Mouse (Mus musculus) 416B (cell line): Measurements from ENCODE around the gene Gramd1c.

ENCODE experiments used
- DNase-seq: peaks from one replicate; pipeline ENCODE4 v3.0.0; 2011; ENCODE audit warnings: low read depth

The Gramd1c gene

DNA sequence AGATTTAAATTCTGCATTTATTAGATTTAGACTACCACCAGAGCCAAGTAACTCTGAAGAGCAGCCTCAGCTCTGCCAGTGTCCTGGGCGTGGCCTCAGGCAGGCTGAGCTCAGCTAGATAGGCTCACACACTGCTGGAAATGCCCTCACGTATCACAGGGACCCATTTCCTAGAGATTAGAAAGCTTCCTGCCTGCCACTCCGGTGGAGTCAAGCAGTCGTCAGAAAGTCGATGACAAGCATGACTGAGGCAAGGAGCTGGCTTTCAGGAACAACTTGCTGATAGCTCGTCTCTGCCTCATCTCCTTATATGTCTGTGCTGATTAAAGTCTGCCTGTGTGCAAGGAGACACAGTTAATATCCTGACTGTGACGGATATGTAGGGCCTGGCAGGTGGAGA is 44.8 kb downstream of the Gramd1c start:
- DNase-seq: peak; percentile 88

DNA sequence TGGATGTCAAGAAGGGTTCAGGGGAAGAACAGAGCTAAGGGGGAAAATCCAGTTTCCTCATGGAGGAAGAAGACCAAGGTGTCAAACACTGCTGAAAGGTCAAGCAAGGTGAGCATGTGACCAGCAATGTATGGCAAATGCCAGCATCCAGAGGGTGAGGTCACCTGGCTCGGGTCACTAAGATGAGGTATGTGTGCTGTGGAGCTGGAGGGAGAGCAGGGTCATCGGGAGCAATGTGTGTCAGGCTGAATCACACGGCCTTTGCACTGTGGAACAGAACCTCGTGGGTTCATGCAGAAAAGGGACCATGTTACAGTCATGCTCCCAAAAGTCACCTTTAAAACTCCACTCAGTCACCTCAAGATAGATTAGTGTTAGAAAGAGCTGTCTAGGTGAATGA is 45.4 kb downstream of the Gramd1c start:
- no peak for DNase-seq

DNA sequence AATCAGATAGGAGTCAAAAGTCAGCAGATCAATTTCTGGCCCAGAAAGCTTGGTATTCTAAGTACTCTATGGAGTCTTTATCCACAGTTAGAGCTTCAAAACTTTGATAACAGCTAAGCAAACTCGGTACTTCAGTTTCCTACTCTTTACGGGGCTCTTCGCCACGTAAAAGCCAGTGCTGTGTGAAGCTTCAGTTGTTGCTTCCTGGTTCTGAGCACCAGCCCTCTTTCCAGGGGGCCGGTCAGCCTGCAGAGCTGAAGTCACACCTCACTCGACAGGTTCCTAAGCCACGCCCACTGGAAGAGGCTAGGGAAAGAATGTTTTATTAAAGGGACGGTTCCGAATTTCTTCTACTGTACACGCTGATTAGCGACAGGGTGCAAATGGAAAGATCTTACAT is 47.0 kb downstream of the Gramd1c start:
- peak; percentile 85 for DNase-seq

DNA sequence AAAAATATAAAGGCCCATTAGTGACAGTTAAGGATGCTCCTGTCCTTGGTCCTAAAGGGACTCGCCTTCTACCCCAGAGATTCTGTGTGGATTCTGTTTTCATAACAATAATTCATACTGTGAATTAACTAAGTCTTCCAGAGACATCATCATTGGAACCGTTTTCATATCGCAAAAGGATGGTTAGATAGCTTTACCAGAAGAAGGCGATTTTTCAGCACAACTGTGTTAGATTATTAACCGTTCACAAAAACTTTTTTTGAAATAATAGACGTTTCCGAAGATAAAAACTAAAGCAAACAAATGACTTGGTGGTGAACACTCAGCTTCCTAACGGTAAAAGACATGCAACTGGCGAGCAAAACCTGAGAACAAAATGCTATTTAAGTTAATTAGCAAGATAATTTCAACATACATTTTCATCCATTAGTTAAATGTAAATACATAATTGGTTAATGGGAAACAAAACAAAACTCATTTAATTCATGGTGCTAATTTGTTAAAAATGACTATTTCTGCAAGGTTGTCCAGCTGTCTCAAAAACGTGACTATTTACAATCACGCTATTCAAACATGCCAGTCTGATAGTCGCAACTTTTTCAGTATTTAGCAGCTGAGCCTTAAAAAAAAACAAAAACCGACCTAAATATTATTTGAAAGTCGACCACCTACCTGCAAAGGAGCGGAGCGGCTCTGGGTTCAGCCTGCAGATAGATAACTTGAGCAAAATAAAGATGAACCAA is 47.6 kb downstream of the Gramd1c start:
- DNase-seq: no peak

DNA sequence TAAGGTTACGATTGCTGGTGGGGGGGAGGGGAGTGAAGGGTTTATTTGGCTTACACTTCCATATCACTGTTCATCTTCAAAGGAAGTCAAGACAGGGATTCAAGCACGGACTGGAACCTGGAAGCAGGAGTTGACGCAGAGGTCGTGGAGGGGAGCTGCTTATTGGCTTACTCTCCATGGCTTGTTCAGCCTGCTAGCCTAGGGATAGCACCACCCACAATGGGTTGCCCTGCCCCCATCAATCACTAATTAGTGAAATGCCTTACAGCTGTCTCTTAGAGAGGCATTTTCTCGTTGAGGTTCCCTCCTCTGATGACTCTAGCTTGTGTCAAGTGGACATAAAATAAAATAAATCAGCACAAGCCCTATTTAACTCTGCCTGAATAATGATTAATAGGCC is 52.1 kb downstream of the Gramd1c start:
- no peak for DNase-seq

DNA sequence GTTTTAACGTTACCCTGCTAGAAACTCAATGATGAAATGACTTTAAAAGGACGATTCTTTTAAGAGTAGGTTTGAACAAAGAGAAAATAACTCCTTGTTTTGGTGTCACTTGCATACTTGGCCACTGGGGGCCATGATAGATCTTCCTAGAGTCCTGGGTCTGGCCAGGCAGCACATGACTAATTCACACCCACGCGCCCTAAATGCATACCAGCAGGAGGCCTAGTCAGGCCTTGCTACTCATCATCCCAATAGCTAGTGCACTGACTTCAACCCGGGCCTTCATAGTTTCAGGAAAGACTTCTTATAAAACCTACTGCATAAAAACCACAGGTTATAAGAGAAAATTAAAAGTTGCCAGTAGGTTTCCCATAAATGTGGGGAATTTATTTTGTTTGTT is 61.1 kb downstream of the Gramd1c start:
- DNase-seq: peak; percentile 83

DNA sequence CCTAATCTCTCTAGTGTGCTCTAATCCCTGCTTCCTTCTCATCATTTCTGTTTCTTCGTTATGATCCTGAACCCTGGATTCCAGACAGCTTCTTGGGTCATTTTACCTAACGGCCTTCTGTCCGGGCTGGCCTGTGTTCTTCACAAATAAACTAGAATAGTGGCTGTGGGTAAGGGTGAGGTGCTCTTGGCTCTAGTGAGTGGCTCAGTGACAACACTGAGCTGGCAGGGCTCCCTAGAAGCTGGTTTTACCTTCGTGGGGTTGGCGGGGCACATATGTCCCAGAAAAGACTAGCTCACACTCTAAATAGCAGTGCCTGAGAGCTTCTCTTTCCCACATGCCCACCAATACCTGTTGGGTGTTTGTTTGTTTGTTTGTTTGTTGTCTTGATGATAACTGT is 63.6 kb downstream of the Gramd1c start:
- no peak for DNase-seq

DNA sequence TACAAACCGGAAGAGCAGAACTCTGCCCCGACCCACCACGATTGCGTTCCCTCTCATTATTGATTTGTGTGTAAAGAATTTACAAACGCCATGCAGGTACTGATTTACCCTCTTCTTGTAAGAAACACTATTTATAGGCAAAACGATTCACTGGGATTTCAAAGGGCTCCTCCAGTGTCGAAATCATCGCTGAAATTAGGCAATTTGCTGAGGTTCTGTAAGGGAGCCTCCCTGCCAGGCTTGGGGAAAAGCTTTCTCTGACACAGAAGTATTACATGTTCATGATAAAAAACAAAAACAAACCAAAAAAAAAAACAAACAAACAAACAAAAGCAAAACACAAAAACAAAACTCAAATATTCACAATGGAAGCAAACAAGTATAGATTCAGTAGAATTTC is 64.0 kb downstream of the Gramd1c start:
- peak; percentile 31 for DNase-seq

DNA sequence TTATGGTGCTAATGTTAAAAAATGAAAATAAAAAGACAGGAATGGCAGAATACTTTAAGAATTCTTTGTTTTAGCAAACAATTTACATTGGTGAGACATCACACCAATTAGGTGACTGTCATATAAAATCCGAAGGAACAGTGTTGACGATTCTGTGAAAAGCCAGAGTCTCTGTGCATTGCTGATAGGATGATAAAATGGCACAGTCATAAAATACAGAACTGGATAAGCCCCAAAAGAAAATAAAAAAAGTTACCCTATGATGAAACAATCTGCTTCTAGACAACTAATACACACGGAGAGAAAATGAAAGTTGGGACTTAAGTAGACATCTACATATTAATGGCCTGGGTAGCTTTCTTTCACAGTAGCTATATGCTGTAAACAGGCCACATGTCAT is 68.5 kb downstream of the Gramd1c start:
- DNase-seq: no peak

DNA sequence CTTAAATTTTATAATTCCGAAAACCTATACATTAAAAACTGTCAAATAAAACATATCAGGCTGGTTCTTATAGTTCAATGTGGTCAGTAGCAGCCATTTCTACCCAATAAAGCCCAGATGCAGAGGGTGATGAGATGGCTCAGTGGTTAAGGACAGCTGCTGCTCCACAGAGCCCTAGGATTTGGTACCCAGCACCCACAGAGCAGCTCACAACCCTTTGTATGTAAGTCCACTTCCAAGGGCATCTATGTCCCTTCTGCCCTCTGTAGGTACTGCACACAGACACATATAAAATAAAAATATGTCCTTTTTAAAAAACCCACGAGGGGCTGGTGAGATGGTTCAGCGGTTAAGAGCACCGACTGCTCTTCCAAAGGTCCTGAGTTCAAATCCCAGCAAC is 76.8 kb downstream of the Gramd1c start:
- DNase-seq: no peak

DNA sequence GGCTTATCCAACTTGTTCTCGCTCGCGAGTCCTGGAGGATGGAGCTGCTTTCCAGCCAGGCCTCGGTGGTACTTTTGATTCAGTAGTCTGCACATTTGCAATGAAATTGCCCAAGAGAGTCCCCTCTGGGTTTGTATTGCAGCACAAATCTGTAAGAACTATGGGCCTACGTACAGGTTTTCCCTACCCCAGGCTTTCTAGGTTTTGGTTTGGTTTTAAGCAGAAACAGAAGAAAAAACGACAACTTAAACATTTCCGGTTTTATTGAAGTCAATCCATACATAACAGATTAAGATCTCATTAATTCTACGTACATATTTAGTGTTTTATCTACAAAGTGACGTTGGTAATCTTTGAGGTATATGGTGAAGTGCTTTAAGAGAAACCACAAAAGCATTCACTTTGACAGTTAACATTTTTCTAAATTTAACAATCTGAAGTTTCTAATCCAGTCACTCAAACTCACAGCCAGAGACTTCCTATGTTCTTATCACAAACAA is 83.0 kb downstream of the Gramd1c start:
- no peak for DNase-seq

DNA sequence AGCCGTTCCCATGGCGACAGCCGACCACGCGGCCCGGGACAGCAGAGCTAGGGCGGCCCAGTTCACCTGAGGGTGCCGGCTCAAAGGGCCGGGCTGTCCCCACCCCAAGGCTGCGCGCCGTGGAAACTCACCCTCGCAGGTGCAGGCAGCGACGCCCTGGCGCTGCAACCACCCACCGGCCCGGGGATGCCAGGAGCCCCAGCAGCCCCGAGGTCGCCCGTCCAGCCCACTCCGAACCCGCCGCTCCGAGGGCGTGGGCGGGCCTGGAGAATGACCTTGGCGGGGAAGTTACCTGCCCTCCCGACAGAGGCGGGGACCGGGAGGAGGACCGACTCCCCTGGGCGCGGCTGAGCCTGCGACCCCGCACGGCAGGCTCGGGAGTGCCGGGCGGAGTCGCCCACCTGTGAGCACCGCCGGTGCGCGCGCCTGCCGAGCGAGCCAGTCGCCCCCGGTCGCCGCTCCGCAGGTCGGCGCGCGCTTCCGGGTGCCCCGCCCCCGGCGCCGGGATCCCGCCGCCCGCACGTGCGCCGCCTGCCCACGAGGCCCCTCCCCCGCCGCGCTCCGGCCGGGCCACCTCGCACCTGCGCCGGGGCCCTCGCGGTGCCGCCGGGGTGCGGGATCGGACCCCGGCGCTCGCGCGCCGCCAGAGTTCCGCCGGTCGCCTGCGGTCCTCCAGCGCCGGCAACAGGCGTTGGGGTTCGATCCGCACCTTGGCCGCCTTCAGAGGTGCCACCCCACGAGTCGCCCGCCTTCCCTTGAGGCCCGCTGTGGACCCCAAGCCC is 83.6 kb downstream of the Gramd1c start, which contains the start of gene Zdhhc23:
Zdhhc23 (minus strand) TSS at position 464 of the 782 bp plus-strand sequence.
- DNase-seq: no peak

DNA sequence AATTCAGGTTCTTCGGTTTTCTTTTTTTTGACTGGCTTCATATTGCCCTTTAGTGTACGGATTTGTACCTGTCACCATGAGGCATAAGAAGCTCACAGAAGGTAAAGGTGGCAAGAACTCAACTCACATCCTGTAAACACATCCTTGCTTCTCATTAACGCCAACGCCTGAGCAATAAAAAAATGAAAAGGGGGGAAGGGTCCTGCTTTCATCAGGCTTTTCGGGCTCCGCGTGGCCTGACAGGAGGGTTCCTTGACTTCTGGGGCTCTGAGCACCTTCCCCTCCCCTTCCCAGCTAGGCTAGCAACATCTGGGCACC is 84.2 kb downstream of the Gramd1c start:
- DNase-seq: no peak

DNA sequence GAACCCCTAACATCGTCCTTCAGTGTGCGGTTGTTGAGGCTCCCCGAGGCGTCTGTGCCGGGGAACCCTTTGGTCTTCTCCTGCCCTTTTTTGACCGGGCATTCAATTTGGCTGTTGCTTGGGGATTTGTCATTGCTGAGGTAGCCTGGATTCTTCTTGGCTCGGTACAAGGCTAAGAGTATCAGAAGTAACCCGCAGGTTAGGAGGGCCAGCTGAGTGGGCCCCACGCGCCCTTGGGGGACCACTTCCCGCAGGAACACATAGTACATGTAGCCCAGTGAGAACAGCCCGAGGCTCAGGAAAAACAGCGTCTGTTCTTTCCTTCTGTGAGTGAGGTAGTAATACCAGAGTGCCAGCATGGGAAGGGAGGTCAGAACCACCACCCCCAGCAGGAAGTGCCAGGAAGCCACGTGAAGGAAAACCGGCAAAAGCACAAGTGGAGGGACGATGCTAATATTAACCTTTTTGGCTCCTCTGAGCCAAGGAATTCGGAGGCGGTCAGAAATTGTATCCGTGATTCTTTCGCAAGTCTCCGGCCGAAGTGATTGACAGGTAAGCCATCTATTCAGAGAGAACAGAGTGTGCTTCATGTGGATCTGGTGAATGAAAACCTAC is 89.4 kb downstream of the Gramd1c start:
- no peak for DNase-seq

DNA sequence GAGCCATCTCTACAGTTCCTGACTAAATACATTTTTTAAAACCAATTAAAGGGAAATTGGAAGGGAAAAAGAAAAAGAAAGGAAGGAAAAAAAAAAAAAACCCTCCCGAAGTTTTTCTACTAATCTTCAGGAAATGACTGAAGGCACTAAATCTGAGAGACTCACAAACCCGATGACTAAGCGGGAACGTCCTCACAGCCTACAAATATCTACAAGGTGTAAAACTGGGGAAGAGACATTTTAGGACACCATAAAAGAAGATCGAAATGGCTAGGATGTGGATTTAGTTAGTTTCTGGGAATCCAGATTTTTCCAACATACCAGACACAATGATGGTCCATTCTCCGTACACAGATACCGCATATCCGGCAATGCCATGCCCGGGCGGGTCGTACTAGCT is 90.0 kb downstream of the Gramd1c start:
- DNase-seq: no peak

DNA sequence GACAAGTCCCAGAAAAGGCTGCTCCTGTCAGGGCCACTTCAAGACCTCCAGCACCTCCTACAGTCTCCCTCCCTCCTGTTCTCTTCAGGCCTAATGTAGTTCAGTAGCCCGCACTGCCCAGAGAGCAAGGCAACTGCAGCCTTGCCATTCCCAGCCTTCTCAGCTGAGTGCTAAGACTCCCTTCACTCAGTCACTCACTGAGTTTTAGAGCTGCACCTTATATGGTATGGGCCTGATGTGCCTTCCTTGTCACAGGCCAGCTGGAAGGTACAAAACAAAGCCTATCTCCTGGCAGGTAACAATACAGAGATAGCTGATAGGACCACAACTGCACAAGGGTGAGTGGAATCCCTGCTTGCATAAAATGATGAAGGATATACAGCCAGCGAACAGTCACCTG is 90.8 kb downstream of the Gramd1c start:
- no peak for DNase-seq

DNA sequence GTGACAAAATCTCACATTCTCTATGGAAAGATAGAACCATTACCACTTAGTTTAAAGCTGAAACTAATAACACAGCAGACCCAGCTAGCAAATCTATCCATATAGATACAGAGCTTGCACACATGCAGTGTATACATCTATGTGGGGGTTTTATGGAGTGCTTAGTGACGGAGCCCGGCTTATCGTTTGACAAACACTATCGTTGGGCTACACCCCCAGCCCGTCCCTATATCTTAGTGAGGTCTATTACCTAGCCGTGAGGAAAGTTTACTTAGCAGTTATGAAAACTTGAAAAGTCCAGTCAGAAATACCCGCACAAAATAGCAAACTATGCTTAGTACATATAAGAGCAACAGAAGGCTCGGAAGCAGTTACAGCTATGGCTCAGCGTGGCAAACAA is 91.4 kb downstream of the Gramd1c start:
- no peak for DNase-seq

DNA sequence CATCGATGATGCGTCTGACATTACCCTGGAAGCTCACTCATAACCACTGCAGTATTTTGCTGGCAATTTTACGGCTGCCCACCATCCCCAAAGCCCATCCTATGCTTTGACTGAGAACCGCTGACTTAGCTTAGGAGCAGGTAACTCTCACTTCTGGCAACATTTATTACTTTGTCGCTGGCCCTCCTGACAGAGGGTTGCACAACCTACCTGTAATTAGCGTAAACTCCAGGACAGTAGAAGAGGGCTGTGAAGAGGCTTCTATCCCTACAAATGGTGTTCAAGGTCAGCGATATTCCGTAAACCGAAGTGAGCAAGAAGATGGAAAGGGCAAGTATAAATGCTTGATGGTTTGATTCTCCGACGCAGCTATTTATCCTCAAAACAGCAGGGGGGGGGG is 92.0 kb downstream of the Gramd1c start:
- DNase-seq: no peak

DNA sequence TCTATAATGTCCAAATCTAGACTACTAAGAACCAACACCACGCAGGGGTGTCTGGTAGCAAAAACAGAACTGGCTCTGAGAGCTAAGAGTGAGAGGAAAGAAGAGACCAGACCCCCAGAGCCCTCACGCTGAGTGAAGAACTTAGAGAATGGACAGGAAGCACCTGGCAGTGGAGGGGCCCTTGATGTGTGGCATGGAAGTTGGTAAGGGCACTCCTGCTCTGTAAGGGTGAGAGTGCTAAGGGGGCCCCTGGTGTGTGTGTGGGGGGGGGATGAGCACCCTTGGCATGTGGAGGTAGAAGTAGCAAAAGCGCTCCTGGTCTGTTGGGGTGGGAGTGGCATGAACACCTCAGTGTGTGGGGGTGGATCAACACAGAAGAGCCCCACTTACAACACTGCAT is 92.7 kb downstream of the Gramd1c start:
- no peak for DNase-seq

DNA sequence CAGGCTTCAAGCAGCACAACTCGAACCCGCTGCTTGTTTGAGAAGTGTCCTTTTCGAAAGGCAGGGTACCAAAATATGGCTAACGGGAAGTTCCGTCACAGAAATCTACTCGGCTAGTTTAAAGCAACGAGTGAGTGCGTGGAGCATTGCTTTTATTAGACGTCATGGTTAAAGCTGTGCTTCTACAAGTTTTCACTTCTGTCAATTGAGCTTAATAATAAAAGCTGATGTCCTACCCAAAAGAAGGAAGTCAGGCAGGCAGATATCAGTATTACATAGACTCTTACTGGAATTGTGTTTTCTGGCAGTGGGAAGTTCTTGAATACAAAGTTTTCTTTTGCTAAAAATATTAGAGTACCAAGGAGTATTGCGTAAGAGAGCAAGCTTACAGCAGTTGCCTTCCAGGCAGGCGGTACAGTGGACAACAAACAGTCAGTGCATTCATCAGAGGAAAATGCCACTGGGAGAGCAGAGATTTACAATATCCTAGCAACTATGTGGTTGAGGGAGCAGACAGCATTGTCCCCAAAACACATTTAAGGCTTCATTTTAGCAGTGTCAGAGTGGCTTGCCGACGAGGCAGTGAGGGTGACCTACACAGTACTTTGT is 97.3 kb downstream of the Gramd1c start:
- DNase-seq: peak; percentile 9

DNA sequence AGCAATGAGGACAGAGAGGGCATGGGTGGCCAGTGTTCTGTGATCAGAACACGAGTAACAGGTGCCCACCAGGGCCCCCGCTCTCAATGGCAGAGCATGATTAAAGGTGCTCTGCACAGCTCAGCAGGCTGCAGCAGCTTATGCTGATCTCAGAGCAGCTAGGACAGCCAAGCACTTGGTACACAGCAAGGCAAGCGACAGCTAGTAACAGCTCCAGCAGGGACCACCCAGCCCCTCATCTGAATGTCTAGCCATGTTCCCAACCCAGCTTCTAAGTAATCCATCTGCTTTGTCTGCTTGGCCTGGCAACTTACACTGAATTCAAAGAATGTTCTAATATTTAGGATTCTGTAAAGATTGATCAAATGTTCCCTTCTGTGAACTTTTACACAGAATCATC is 99.4 kb downstream of the Gramd1c start:
- no peak for DNase-seq

DNA sequence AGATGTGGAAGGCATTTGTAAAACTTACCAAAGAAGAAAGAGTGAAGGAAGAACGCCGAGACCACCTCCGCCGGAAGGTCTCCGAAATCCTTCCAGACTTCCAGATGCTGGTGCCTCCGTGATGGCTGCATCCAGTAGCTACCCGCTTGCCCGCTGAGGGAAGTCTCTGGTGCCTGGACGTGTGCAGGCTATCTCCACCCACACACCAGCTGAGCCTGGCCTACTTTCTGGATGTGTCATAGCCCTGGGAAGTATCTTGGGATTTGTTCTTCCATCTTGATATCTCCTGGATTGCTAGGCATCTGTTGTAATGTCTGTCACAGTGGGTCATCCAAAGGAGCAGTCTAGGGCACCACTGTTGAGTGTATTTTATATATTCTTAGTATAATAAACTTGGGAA is 99.9 kb downstream of the Gramd1c start:
- DNase-seq: no peak

DNA sequence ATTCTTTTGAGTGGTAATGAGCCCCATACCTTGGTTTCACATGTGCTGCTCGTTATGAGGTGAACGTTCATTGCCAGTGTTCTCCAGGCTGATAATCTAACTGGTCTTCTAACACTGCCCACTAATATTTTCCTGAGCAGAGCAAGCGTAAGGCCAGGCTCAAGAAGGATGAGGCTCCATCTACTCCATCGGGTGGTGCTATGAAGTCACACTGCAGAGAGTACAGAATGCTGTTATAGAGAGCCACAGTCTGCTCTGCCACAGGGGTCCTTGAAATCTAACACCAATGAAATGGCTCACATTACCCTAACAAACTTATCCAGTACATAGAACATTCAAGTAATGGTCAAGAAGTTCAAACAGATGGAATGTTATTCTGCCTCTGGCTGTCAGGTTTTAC is 105.1 kb downstream of the Gramd1c start:
- DNase-seq: no peak
